Mouse (Mus musculus) gastrocnemius, postnatal 14 days (tissue): ENCODE measurements at regions not wholly inside any gene's neighbourhood (a gene's known extent, or its start where the extent isn't known, plus 50 kb on each side); places are given as distances from the start of the nearest gene placed in this dataset.

Source experiments
- DNase-seq: peaks from one replicate; pipeline ENCODE4 v3.0.0; 2021; ENCODE audit warnings: mixed read lengths
- intact Hi-C: fragments of 180-260 bp; cut with DNase I; formaldehyde crosslinking; loops from one replicate; pipeline ENCODE4 v1.15.1; 2025; ENCODE audit warnings: low total_unique reads

GRCm38 (mm10) chr2:57772315-57772714 lies 225.4 kb upstream of the Galnt5 start:
- intact Hi-C loops, result no loop called here
- DNase-seq, result no peak

GRCm38 (mm10) chr2:57776154-57776553 lies 221.5 kb upstream of the Galnt5 start:
- intact Hi-C loops, result no loop called here
- DNase-seq, result no peak

- intact Hi-C loops, result no loop called here
- no peak for DNase-seq
Observed at GRCm38 (mm10) chr2:57780836-57781235, 216.8 kb upstream of the Galnt5 start.

GRCm38 (mm10) chr2:57793519-57794296 lies 204.0 kb upstream of the Galnt5 start:
- intact Hi-C loops, result no loop called here
- no peak for DNase-seq

- intact Hi-C loops, result no loop called here
- DNase-seq, result no peak
Observed at GRCm38 (mm10) chr2:57799279-57799678, 198.4 kb upstream of the Galnt5 start.

- intact Hi-C loops, result no loop called here
Observed at GRCm38 (mm10) chr2:57807911-57808310, 189.8 kb upstream of the Galnt5 start.

GRCm38 (mm10) chr2:57812996-57813395 lies 184.7 kb upstream of the Galnt5 start:
- intact Hi-C loops, result no loop called here
- no peak for DNase-seq

More at GRCm38 (mm10) chr2:57807911-57808310, 189.8 kb upstream of the Galnt5 start:
- DNase-seq, result no peak

GRCm38 (mm10) chr2:57820343-57820742 lies 177.3 kb upstream of the Galnt5 start:
- intact Hi-C loops, result no loop called here
- no peak for DNase-seq

GRCm38 (mm10) chr2:57820923-57821322 lies 176.8 kb upstream of the Galnt5 start:
- DNase-seq, result no peak
- intact Hi-C loops, result no loop called here

- DNase-seq, result no peak
- intact Hi-C loops, result no loop called here
Observed at GRCm38 (mm10) chr2:57828284-57828683, 169.4 kb upstream of the Galnt5 start.

- DNase-seq, result peak; percentile 27
- intact Hi-C loops, result loop anchor here (10.0 kb wide), 1 partner anchor 1718 kb away; no protein-coding TSS in a partner anchor
Observed at GRCm38 (mm10) chr2:57832565-57833355, 164.9 kb upstream of the Galnt5 start.

- intact Hi-C loops, result no loop called here
- no peak for DNase-seq
Observed at GRCm38 (mm10) chr2:57845135-57845534, 152.5 kb upstream of the Galnt5 start.

- no peak for DNase-seq
- intact Hi-C loops, result no loop called here
Observed at GRCm38 (mm10) chr2:57847707-57848106, 150.0 kb upstream of the Galnt5 start.

- intact Hi-C loops, result no loop called here
- DNase-seq, result no peak
Observed at GRCm38 (mm10) chr2:57849338-57850057, 148.2 kb upstream of the Galnt5 start.

GRCm38 (mm10) chr2:57850058-57850400 lies 147.7 kb upstream of the Galnt5 start:
- intact Hi-C loops, result no loop called here
- no peak for DNase-seq

- intact Hi-C loops, result no loop called here
- DNase-seq, result peak; percentile 49
Observed at GRCm38 (mm10) chr2:57856524-57857107, 141.1 kb upstream of the Galnt5 start.

- DNase-seq, result no peak
- intact Hi-C loops, result no loop called here
Observed at GRCm38 (mm10) chr2:57865289-57865688, 132.4 kb upstream of the Galnt5 start.

- intact Hi-C loops, result no loop called here
- DNase-seq, result no peak
Observed at GRCm38 (mm10) chr2:57868046-57868445, 129.6 kb upstream of the Galnt5 start.

- no peak for DNase-seq
- intact Hi-C loops, result no loop called here
Observed at GRCm38 (mm10) chr2:57900168-57900567, 97.5 kb upstream of the Galnt5 start.
